Mouse (Mus musculus) frontal cortex, adult (tissue): Measurements from ENCODE around the gene Spryd3.

Experiments used
- ATAC-seq: cut with Nextera tagmentation; 2 replicates; pipeline ENCODE4 v1.9.2; 2017; ENCODE audit warnings: mild to moderate bottlenecking, moderate library complexity, mixed read lengths; ENCODE audit not compliant: low TSS enrichment

The Spryd3 gene

GRCm38 (mm10) chr15:102072963-102073558 lies 63.0 kb downstream of the Spryd3 start:
- ATAC-seq, result no peak

- no peak for ATAC-seq
Observed at GRCm38 (mm10) chr15:102070476-102071467, 65.3 kb downstream of the Spryd3 start.
